Mouse (Mus musculus) cerebellum, adult 2 months (tissue): ENCODE results near the gene Naa25.

Experiments
- CTCF ChIP-seq: fragments of 200-500 bp; IDR thresholded peaks from 2 replicates; pipeline ENCODE4 v1.5.1; 2011; ENCODE audit warnings: low read depth, mild to moderate bottlenecking, control low read depth, low read length, moderate library complexity, borderline replicate concordance; ENCODE audit not compliant: insufficient read depth
- POLR2A ChIP-seq: fragments of 200-500 bp; IDR thresholded peaks from 2 replicates; pipeline ENCODE4 v1.6.1; 2011; ENCODE audit warnings: low read length, control low read depth, borderline replicate concordance; ENCODE audit not compliant: insufficient read depth

GRCm38 (mm10) chr5:121384757-121385460, 12.8 kb upstream of the Naa25 start:
- no peak for TF ChIP-seq POLR2A
- TF ChIP-seq CTCF: no peak
